8 mouse cellular contexts compared by ENCODE assay signal in genomic region chr6:29860238-29860637, GRCm38 (mm10). TPM values are rescaled to one million over a fixed set of nuclear protein-coding genes. Genes with fewer than 3 reads are reported as not detected.
DNase-seq lines count a peak whose midpoint lies in the region; ATAC-seq and TF ChIP-seq lines count a peak whose summit lies in the region.

No protein-coding gene starts in this region.

- H3K4me2 ChIP-seq in forebrain, embryonic 15.5 days (replicated peaks) = no peak overlapping the region

- no peaks in the 10 kb centered on the region for H3K9me3 ChIP-seq in forebrain, embryonic 15.5 days

- no peaks in the 10 kb centered on the region for H3K4me1 ChIP-seq in forebrain, embryonic 15.5 days

- no peak overlapping the region for H3K4me3 ChIP-seq in layer of hippocampus, adult 2 months
- H3K4me3 ChIP-seq in forebrain, embryonic 15.5 days = no peak overlapping the region

- TF ChIP-seq CTCF in layer of hippocampus, adult 2 months (conservative IDR thresholded peaks at IDR 0.05) = peak; percentile 79

- H3K9ac ChIP-seq in forebrain, embryonic 15.5 days (replicated peaks) = no peak overlapping the region

- H3K27me3 ChIP-seq in forebrain, embryonic 15.5 days = no peaks in the 10 kb centered on the region

- no peak overlapping the region for H3K27ac ChIP-seq in layer of hippocampus, adult 2 months
- H3K27ac ChIP-seq in forebrain, embryonic 15.5 days (replicated peaks) = no peak overlapping the region

- DNase-seq in layer of hippocampus, adult 2 months (ENCODE audit: low spot score in 2 of 2) = no peak
- DNase-seq in layer of hippocampus, adult 18-20 months (ENCODE audit: low spot score in 2 of 2) = no peak
- DNase-seq in ZHBTc4 (ENCODE audit: low read depth, low spot score) = peak; percentile 86
- DNase-seq in kidney, adult 8-10 months = peak; percentile 58 to 70
- DNase-seq in lung, postnatal 36 days = peak; percentile 63
- no peak for DNase-seq in ovary, adult 18-20 months (ENCODE audit: low spot score)
- DNase-seq in frontal cortex, postnatal 10 days (ENCODE audit: low spot score in 2 of 2) = no peak

- no peaks in the 10 kb centered on the region; the same call in 1 of the 2 replicates for H3K36me3 ChIP-seq in forebrain, embryonic 15.5 days

- no peak for ATAC-seq in forebrain, embryonic 15.5 days (replicated peaks)

- 71% methylated on average over 3 of the region's 3 CpGs for WGBS in forebrain, embryonic 15.5 days

RNA-seq across cellular contexts. Expression of gene Strip2, which starts 56.6 kb away (rescaled TPM):
- total RNA-seq in layer of hippocampus, adult 2 months (2021) = 10 to 100 TPM; 27.8 to 30.3 TPM
- 10 to 100 TPM; 22.5 to 28.8 TPM for total RNA-seq in layer of hippocampus, adult 18-20 months (2021)
- polyA plus RNA-seq in forebrain, embryonic 15.5 days (2015; fragmentation: Nextera tagmentation; extraction: Ambion mirVana) = 2.4 and 3.0 TPM in 2 replicates

Comparison
In these comparisons a context has a peak if more than half of its experiments do, and no peak if none do; other contexts are left out.
1. DNase-seq: peak in ZHBTc4 (single experiment), kidney, adult 8-10 months (2 of 2) and lung, postnatal 36 days (single experiment); none in layer of hippocampus, adult 2 months (0 of 2), layer of hippocampus, adult 18-20 months (0 of 2), ovary, adult 18-20 months (single experiment) and frontal cortex, postnatal 10 days (0 of 2).